Mouse (Mus musculus) myocyte (in vitro differentiated cells): Measurements from ENCODE around the gene Npepl1. TPM values are rescaled to one million over a fixed set of nuclear protein-coding genes. Genes with fewer than 3 reads are reported as not detected.

Source experiments
- H3K27me3 ChIP-seq: one replicate; pipeline ENCODE4 v1.6.1; 2011; ENCODE audit not compliant: control insufficient read depth, insufficient read depth, insufficient read length
- H3K36me3 ChIP-seq: one replicate; pipeline ENCODE4 v1.6.1; 2011; ENCODE audit not compliant: control insufficient read depth, insufficient read depth
- H3K4me2 ChIP-seq: one replicate; pipeline ENCODE4 v1.6.1; 2011; ENCODE audit warnings: low read depth, control low read depth
- H3K4me3 ChIP-seq: one replicate; pipeline ENCODE4 v1.5.1; 2011; ENCODE audit warnings: mild to moderate bottlenecking, control low read depth, moderate library complexity
- H3K79me2 ChIP-seq: one replicate; pipeline ENCODE4 v1.6.1; 2011; ENCODE audit not compliant: control insufficient read depth, insufficient read depth
- H3ac ChIP-seq: one replicate; pipeline ENCODE4 v1.6.1; 2011; ENCODE audit not compliant: control insufficient read depth, insufficient read length
- CEBPB ChIP-seq: IDR thresholded peaks from 2 replicates; pipeline ENCODE4 v1.6.1; 2011; ENCODE audit warnings: mild to moderate bottlenecking, moderate library complexity; ENCODE audit not compliant: poor library complexity, insufficient read depth, severe bottlenecking
- E2F4 ChIP-seq: IDR thresholded peaks from one replicate; pipeline ENCODE4 v1.6.1; 2011; ENCODE audit warnings: mild to moderate bottlenecking, control low read depth, moderate library complexity; ENCODE audit not compliant: insufficient read depth
- MAX ChIP-seq: IDR thresholded peaks from one replicate; pipeline ENCODE4 v1.6.1; 2011; ENCODE audit warnings: low read depth, mild to moderate bottlenecking, control low read depth
- MYOD1 ChIP-seq, 3 experiments: IDR thresholded peaks; one replicate each; pipeline ENCODE4 v1.6.1; 2011; ENCODE audit warnings: control low read depth in 2 of 3, low read depth in 2 of 3, mild to moderate bottlenecking in 2 of 3, moderate library complexity in 1 of 3; ENCODE audit not compliant: insufficient read length in 2 of 3, control insufficient read depth in 1 of 3
- MYOG ChIP-seq, 3 experiments: IDR thresholded peaks; one replicate each; pipeline ENCODE4 v1.6.1; 2011; ENCODE audit warnings: control low read depth in 2 of 3, low read depth in 2 of 3, mild to moderate bottlenecking in 2 of 3; ENCODE audit not compliant: insufficient read length in 2 of 3, control insufficient read depth in 1 of 3, insufficient read depth in 1 of 3
- POLR2A ChIP-seq: IDR thresholded peaks from one replicate; pipeline ENCODE4 v1.6.1; 2011; ENCODE audit warnings: low read depth, mild to moderate bottlenecking, control low read depth, moderate library complexity; ENCODE audit not compliant: insufficient read length
- POLR2AphosphoS2 ChIP-seq: IDR thresholded peaks from one replicate; pipeline ENCODE4 v1.6.1; 2011; ENCODE audit warnings: low read depth, control low read depth; ENCODE audit not compliant: insufficient read length
- REST ChIP-seq: IDR thresholded peaks from one replicate; pipeline ENCODE4 v1.6.1; 2011; ENCODE audit warnings: mild to moderate bottlenecking, control low read depth, moderate library complexity; ENCODE audit not compliant: insufficient read depth, insufficient read length
- SRF ChIP-seq: IDR thresholded peaks from one replicate; pipeline ENCODE4 v1.6.1; 2011; ENCODE audit warnings: low read depth; ENCODE audit not compliant: control insufficient read depth, insufficient read length
- TCF12 ChIP-seq: IDR thresholded peaks from one replicate; pipeline ENCODE4 v1.6.1; 2011; ENCODE audit warnings: mild to moderate bottlenecking, control low read depth; ENCODE audit not compliant: poor library complexity, insufficient read depth, severe bottlenecking
- TCF3 ChIP-seq: IDR thresholded peaks from one replicate; pipeline ENCODE4 v1.6.1; 2011; ENCODE audit warnings: low read depth, control low read depth; ENCODE audit not compliant: insufficient read length
- USF1 ChIP-seq: IDR thresholded peaks from one replicate; pipeline ENCODE4 v1.6.1; 2011; ENCODE audit warnings: low read depth, mild to moderate bottlenecking, control low read depth, moderate library complexity
- polyA plus RNA-seq: library from polyadenylated mRNA; unstranded; fragments of >200 nt; fragmentation: generic; extraction: Trizol; gene quantifications from one replicate; pipeline ENCODE4 v1.2.1, GENCODE M21; 2012; ENCODE audit warnings: missing spikeins

Npepl1 gene
- polyA plus RNA-seq, 1 experiment, result 56.0 TPM

GRCm38 (mm10) chr2:174132413-174132969, 22.3 kb downstream of the Npepl1 start:
- Histone ChIP-seq H3K4me3 (no peak overlapping the region), H3K79me2 (no peaks in the 10 kb centered on the region), H3K27me3 (no peaks in the 10 kb centered on the region), H3K4me2 (no peak overlapping the region), H3ac (no peak overlapping the region), H3K36me3 (no peaks in the 10 kb centered on the region)
- TF ChIP-seq SRF (no peak), E2F4 (no peak), TCF3 (no peak), MYOD1 (IDR thresholded peaks at IDR 0.05; ENCODE audit: control insufficient read depth in 1 of 3, insufficient read length in 2 of 3, low read depth in 2 of 3) (no peak), MYOG (IDR thresholded peaks at IDR 0.05; ENCODE audit: control insufficient read depth in 1 of 3, insufficient read depth in 1 of 3, insufficient read length in 2 of 3, low read depth in 2 of 3) (no peak), TCF12 (no peak), CEBPB (no peak), USF1 (no peak), POLR2A (no peak), POLR2AphosphoS2 (no peak), REST (no peak)

GRCm38 (mm10) chr2:174159035-174159434, 48.9 kb downstream of the Npepl1 start:
- H3K36me3 ChIP-seq, result no peaks in the 10 kb centered on the region
- TF ChIP-seq MYOD1 (IDR thresholded peaks at IDR 0.05; ENCODE audit: control insufficient read depth in 1 of 3, insufficient read length in 2 of 3, low read depth in 2 of 3), result no peak
- TF ChIP-seq POLR2AphosphoS2, result no peak
- peak in 1 of 3 experiments; percentile 31 for TF ChIP-seq MYOG (IDR thresholded peaks at IDR 0.05; ENCODE audit: control insufficient read depth in 1 of 3, insufficient read depth in 1 of 3, insufficient read length in 2 of 3, low read depth in 2 of 3)
- no peaks in the 10 kb centered on the region for H3K79me2 ChIP-seq
- H3K4me3 ChIP-seq, result no peak overlapping the region
- H3ac ChIP-seq, result no peak overlapping the region
- peak overlapping the region; percentile 42 for H3K4me2 ChIP-seq
- no peaks in the 10 kb centered on the region for H3K27me3 ChIP-seq

GRCm38 (mm10) chr2:174160461-174160860, 50.3 kb downstream of the Npepl1 start:
- H3K27me3 ChIP-seq, result no peaks in the 10 kb centered on the region
- H3K4me2 ChIP-seq, result no peak overlapping the region
- no peaks in the 10 kb centered on the region for H3K79me2 ChIP-seq
- H3ac ChIP-seq, result no peak overlapping the region
- no peaks in the 10 kb centered on the region for H3K36me3 ChIP-seq
- H3K4me3 ChIP-seq, result no peak overlapping the region
- TF ChIP-seq POLR2AphosphoS2 (no peak), SRF (no peak), CEBPB (no peak), MYOG (IDR thresholded peaks at IDR 0.05; ENCODE audit: control insufficient read depth in 1 of 3, insufficient read depth in 1 of 3, insufficient read length in 2 of 3, low read depth in 2 of 3) (no peak), E2F4 (no peak), MAX (no peak), POLR2A (no peak), MYOD1 (IDR thresholded peaks at IDR 0.05; ENCODE audit: control insufficient read depth in 1 of 3, insufficient read length in 2 of 3, low read depth in 2 of 3) (no peak), USF1 (no peak), TCF3 (no peak), REST (no peak), TCF12 (no peak)

Other genes starting within 250 kb of the Npepl1 start
- gene Stx16, start 34.0 kb upstream of the Npepl1 start, polyA plus RNA-seq, result 21.9 TPM
- 1,706 TPM for gene Gnas, start 174.0 kb downstream of the Npepl1 start, polyA plus RNA-seq
- gene Gm20721, start 236.4 kb downstream of the Npepl1 start, polyA plus RNA-seq, result 9.7 TPM